Mouse (Mus musculus) hematopoietic multipotent progenitor cell, adult 10-12 weeks (in vitro differentiated cells): ENCODE results near the gene Cmc2. TPM values are rescaled to one million over a fixed set of nuclear protein-coding genes. Genes with fewer than 3 reads are reported as not detected.

Experiments used
- polyA plus RNA-seq: library from polyadenylated mRNA; stranded (reverse); fragments of >175 nt; gene quantifications from 2 replicates; pipeline ENCODE4 v1.2.3, GENCODE M21; 2012; ENCODE audit warnings: low replicate concordance

Cmc2 gene
- 19.9 and 20.1 TPM in 2 replicates for polyA plus RNA-seq

GRCm38 (mm10) chr8:116921337-116922059, at the start of gene Cmc2, which contains the start of gene Cenpn:
Gene Cmc2 (minus strand): TSS chr8:116921455.
Gene Cenpn (plus strand): TSS chr8:116921730.

GRCm38 (mm10) chr8:116943161-116943554, 21.9 kb upstream of the Cmc2 start, which contains the start of gene Atmin:
Gene Atmin (plus strand): TSS chr8:116943393.

Other genes starting within 250 kb of the Cmc2 start
- gene Cdyl2, start 188.5 kb downstream of the Cmc2 start, polyA plus RNA-seq, result 7.2 and 9.5 TPM in 2 replicates
- gene Cenpn, start 275 bp upstream of the Cmc2 start, polyA plus RNA-seq, result 0.29 and 3.1 TPM in 2 replicates
- 8.3 and 10.1 TPM in 2 replicates for gene Atmin, start 21.9 kb upstream of the Cmc2 start, polyA plus RNA-seq
- 0.66 and 1.2 TPM in 2 replicates for gene 1700030J22Rik, start 57.5 kb upstream of the Cmc2 start, polyA plus RNA-seq
- 3.0 and 3.6 TPM in 2 replicates for gene Gcsh, start 72.1 kb upstream of the Cmc2 start, polyA plus RNA-seq
- 0.02 and 0.23 TPM in 2 replicates for gene Pkd1l2, start 161.0 kb upstream of the Cmc2 start, polyA plus RNA-seq
- not detected in 2 replicates for gene Bco1, start 174.4 kb upstream of the Cmc2 start, polyA plus RNA-seq
- gene Gan, start 236.7 kb upstream of the Cmc2 start, polyA plus RNA-seq, result 2.1 and 3.1 TPM in 2 replicates